Mouse (Mus musculus) leukemia stem cell, adult 10-12 weeks (primary cell): Measurements from ENCODE around the gene Camk1d. TPM values are rescaled to one million over a fixed set of nuclear protein-coding genes. Genes with fewer than 3 reads are reported as not detected.

Experiments used
- polyA plus RNA-seq: library from polyadenylated mRNA; stranded (reverse); fragments of >175 nt; gene quantifications from 2 replicates; pipeline ENCODE4 v1.2.3, GENCODE M21; 2012; ENCODE audit warnings: low replicate concordance

The Camk1d gene
- polyA plus RNA-seq, result 13.9 and 26.5 TPM in 2 replicates

GRCm38 (mm10) chr2:5714211-5715053, at the start of gene Camk1d:
Gene Camk1d (minus strand): TSS chr2:5714515.

Other genes with a start within 250 kb of the Camk1d start
- 2.0 and 25.4 TPM in 2 replicates for gene Nudt5, start 130.5 kb upstream of the Camk1d start, polyA plus RNA-seq
- gene Cdc123, start 130.6 kb upstream of the Camk1d start, polyA plus RNA-seq, result 38.1 and 47.4 TPM in 2 replicates
- gene Gm13199, start 148.4 kb upstream of the Camk1d start, polyA plus RNA-seq, result not detected in 2 replicates
- 0.30 and 2.0 TPM in 2 replicates for gene Sec61a2, start 180.9 kb upstream of the Camk1d start, polyA plus RNA-seq
- 0.06 TPM in 1 of 2 replicates, not detected in the other for gene Dhtkd1, start 228.3 kb upstream of the Camk1d start, polyA plus RNA-seq
- gene Upf2, start 237.0 kb upstream of the Camk1d start, polyA plus RNA-seq, result 0.92 and 2.4 TPM in 2 replicates